Mouse (Mus musculus) myocyte (in vitro differentiated cells): Measurements from ENCODE around the gene Ccr9.

Source experiments
- E2F4 ChIP-seq: IDR thresholded peaks from one replicate; pipeline ENCODE4 v1.6.1; 2011; ENCODE audit warnings: mild to moderate bottlenecking, control low read depth, moderate library complexity; ENCODE audit not compliant: insufficient read depth
- MAX ChIP-seq: IDR thresholded peaks from one replicate; pipeline ENCODE4 v1.6.1; 2011; ENCODE audit warnings: low read depth, mild to moderate bottlenecking, control low read depth
- MYOD1 ChIP-seq, 3 experiments: IDR thresholded peaks; one replicate each; pipeline ENCODE4 v1.6.1; 2011; ENCODE audit warnings: control low read depth in 2 of 3, low read depth in 2 of 3, mild to moderate bottlenecking in 2 of 3, moderate library complexity in 1 of 3; ENCODE audit not compliant: insufficient read length in 2 of 3, control insufficient read depth in 1 of 3
- MYOG ChIP-seq, 3 experiments: IDR thresholded peaks; one replicate each; pipeline ENCODE4 v1.6.1; 2011; ENCODE audit warnings: control low read depth in 2 of 3, low read depth in 2 of 3, mild to moderate bottlenecking in 2 of 3; ENCODE audit not compliant: insufficient read length in 2 of 3, control insufficient read depth in 1 of 3, insufficient read depth in 1 of 3
- POLR2A ChIP-seq: IDR thresholded peaks from one replicate; pipeline ENCODE4 v1.6.1; 2011; ENCODE audit warnings: low read depth, mild to moderate bottlenecking, control low read depth, moderate library complexity; ENCODE audit not compliant: insufficient read length
- POLR2AphosphoS2 ChIP-seq: IDR thresholded peaks from one replicate; pipeline ENCODE4 v1.6.1; 2011; ENCODE audit warnings: low read depth, control low read depth; ENCODE audit not compliant: insufficient read length
- TCF12 ChIP-seq: IDR thresholded peaks from one replicate; pipeline ENCODE4 v1.6.1; 2011; ENCODE audit warnings: mild to moderate bottlenecking, control low read depth; ENCODE audit not compliant: poor library complexity, insufficient read depth, severe bottlenecking
- USF1 ChIP-seq: IDR thresholded peaks from one replicate; pipeline ENCODE4 v1.6.1; 2011; ENCODE audit warnings: low read depth, mild to moderate bottlenecking, control low read depth, moderate library complexity

GRCm38 (mm10) chr9:123788855-123789529, 110.8 kb downstream of the Ccr9 start:
- no peak for TF ChIP-seq MAX
- no peak for TF ChIP-seq USF1
- TF ChIP-seq TCF12 = no peak
- TF ChIP-seq POLR2A = no peak
- TF ChIP-seq MYOG (IDR thresholded peaks at IDR 0.05; ENCODE audit: control insufficient read depth in 1 of 3, insufficient read depth in 1 of 3, insufficient read length in 2 of 3, low read depth in 2 of 3) = peak in 1 of 3 experiments; percentile 12
- TF ChIP-seq POLR2AphosphoS2 = no peak
- TF ChIP-seq E2F4 = no peak
- peak in 1 of 3 experiments; percentile 70 for TF ChIP-seq MYOD1 (IDR thresholded peaks at IDR 0.05; ENCODE audit: control insufficient read depth in 1 of 3, insufficient read length in 2 of 3, low read depth in 2 of 3)
